Mouse (Mus musculus): ENCODE measurements at regions not wholly inside any gene's neighbourhood (a gene's known extent, or its start where the extent isn't known, plus 50 kb on each side); places are given as distances from the start of the nearest gene placed in this dataset.

DNA sequence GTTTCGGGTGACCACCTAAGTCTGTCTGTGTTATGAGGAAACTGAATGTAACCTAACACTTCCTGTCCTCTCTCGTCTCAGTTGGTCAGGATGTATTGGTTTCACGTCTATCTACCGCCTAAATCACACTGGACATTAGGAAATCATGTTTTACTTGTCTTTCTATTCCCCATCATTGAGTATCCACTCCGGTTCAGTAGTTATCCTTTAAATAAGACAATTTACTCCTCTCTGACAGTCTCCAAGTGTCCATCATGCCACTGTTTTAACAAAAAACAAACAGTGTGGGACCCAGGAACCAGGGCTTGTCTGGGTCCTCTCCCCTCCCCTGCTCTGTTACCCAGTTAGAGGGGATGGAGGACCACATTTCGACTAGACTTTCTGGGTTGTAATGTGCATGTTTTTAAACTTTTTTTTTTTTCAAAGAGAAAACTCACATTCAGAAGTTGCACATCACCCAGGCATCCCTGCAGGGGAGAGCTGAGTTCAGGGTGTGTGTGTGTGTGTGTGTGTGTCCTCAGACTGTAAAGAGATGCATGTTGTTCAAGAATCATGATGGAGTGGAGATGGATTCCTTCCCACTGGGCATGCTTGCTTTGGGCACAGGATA is 65.5 kb upstream of the Cpsf6 start:
- in situ Hi-C loops (cut with MboI; ENCODE audit: low pct_ligation_motif_present, low pct_unique_long_range_greater_than_20kb, low sequenced_read_pairs), result loop anchor here (25.0 kb wide), 1 partner anchor 183 kb away; no protein-coding TSS in a partner anchor

DNA sequence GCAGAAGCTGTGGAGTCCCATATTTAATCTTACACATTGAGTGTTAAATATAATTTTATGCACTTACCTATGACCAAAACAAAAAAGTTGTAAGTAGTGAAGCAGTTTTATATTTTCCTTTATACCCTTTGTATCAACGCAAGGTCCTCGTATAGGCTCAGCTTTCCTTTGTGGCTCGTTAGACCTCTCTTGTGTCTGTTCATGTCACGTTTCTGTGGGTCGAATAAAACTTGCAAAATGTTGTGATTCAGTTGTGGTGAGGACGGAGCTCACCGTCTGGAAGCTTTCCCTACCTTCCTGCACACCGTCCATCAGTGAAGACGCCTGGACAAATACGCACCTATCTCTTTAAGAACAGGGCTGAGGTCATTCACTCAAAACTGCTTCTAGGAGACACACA is 64.9 kb upstream of the Cpsf6 start:
- H3K4me1 ChIP-seq (ENCODE audit: control insufficient read depth in 1 of 2, insufficient read depth in 2 of 2), result peaks cover 0 to 4% of the 10 kb centered on the region in 2 experiments; a peak in 1 of 4 replicates
- in situ Hi-C loops (cut with MboI; ENCODE audit: low pct_ligation_motif_present, low pct_unique_long_range_greater_than_20kb, low sequenced_read_pairs) (loop anchor here (25.0 kb wide), 1 partner anchor 182 kb away; no protein-coding TSS in a partner anchor), dilution Hi-C loops (cut with MboI; ENCODE audit: extremely low pct_ligation_motif_present, extremely low pct_unique_long_range_greater_than_20kb, low sequenced_read_pairs) (no loop called here)
- no peak overlapping the region for H3K27ac ChIP-seq (ENCODE audit: insufficient read depth, low read depth)
- TF ChIP-seq NELFE (IDR thresholded peaks at IDR 0.05; ENCODE audit: low read depth, low read length), result no peak
- TF ChIP-seq MYC (IDR thresholded peaks at IDR 0.05; ENCODE audit: low read depth, low read length), result no peak
- no peak overlapping the region for H3K4me2 ChIP-seq (ENCODE audit: insufficient read depth, low read depth, poor library complexity, severe bottlenecking)
- no peaks in the 10 kb centered on the region for H3K27me3 ChIP-seq (replicated peaks)
- H3K36me3 ChIP-seq (replicated peaks in 1 of 2; ENCODE audit: control insufficient read depth in 1 of 2, insufficient read depth in 1 of 2, low read length in 1 of 2), result no peaks in the 10 kb centered on the region
- H3K4me3 ChIP-seq (replicated peaks in 1 of 3; ENCODE audit: low read depth in 2 of 3, low read length in 2 of 3, poor library complexity in 1 of 3), result no peak overlapping the region
- DNase-seq (ENCODE audit: extremely low read depth), result no peak
- H3K9ac ChIP-seq (ENCODE audit: insufficient read depth, low read depth), result no peak overlapping the region
- H3K9me3 ChIP-seq (replicated peaks; ENCODE audit: low read length), result peaks cover 7% of the 10 kb centered on the region
- no peaks in the 10 kb centered on the region for H3K79me2 ChIP-seq (replicated peaks; ENCODE audit: control insufficient read depth, extremely low read depth, insufficient read depth, poor library complexity, severe bottlenecking)

More for the DNA sequence above, 65.5 kb upstream of the Cpsf6 start:
- TF ChIP-seq JUN (IDR thresholded peaks at IDR 0.05; ENCODE audit: insufficient read depth, low read depth, low read length), result no peak
- TF ChIP-seq ELF1 (IDR thresholded peaks at IDR 0.05; ENCODE audit: low read depth, low read length), result no peak
- H3K27ac ChIP-seq (ENCODE audit: insufficient read depth, low read depth), result no peak overlapping the region
- no peak for DNase-seq (ENCODE audit: extremely low read depth)
- dilution Hi-C loops (cut with MboI; ENCODE audit: extremely low pct_ligation_motif_present, extremely low pct_unique_long_range_greater_than_20kb, low sequenced_read_pairs), result no loop called here
- no peaks in the 10 kb centered on the region for H3K36me3 ChIP-seq (replicated peaks in 1 of 2; ENCODE audit: control insufficient read depth in 1 of 2, insufficient read depth in 1 of 2, low read length in 1 of 2)
- H3K9me3 ChIP-seq (replicated peaks; ENCODE audit: low read length), result peaks cover 5% of the 10 kb centered on the region
- peaks cover 0 to 7% of the 10 kb centered on the region in 2 experiments; a peak in 1 of 4 replicates for H3K4me1 ChIP-seq (ENCODE audit: control insufficient read depth in 1 of 2, insufficient read depth in 2 of 2)
- no peaks in the 10 kb centered on the region for H3K27me3 ChIP-seq (replicated peaks)
- no peak overlapping the region for H3K4me3 ChIP-seq (replicated peaks in 1 of 3; ENCODE audit: low read depth in 2 of 3, low read length in 2 of 3, poor library complexity in 1 of 3)
- H3K4me2 ChIP-seq (ENCODE audit: insufficient read depth, low read depth, poor library complexity, severe bottlenecking), result no peak overlapping the region
- H3K9ac ChIP-seq (ENCODE audit: insufficient read depth, low read depth), result no peak overlapping the region
- H3K79me2 ChIP-seq (replicated peaks; ENCODE audit: control insufficient read depth, extremely low read depth, insufficient read depth, poor library complexity, severe bottlenecking), result no peaks in the 10 kb centered on the region

DNA sequence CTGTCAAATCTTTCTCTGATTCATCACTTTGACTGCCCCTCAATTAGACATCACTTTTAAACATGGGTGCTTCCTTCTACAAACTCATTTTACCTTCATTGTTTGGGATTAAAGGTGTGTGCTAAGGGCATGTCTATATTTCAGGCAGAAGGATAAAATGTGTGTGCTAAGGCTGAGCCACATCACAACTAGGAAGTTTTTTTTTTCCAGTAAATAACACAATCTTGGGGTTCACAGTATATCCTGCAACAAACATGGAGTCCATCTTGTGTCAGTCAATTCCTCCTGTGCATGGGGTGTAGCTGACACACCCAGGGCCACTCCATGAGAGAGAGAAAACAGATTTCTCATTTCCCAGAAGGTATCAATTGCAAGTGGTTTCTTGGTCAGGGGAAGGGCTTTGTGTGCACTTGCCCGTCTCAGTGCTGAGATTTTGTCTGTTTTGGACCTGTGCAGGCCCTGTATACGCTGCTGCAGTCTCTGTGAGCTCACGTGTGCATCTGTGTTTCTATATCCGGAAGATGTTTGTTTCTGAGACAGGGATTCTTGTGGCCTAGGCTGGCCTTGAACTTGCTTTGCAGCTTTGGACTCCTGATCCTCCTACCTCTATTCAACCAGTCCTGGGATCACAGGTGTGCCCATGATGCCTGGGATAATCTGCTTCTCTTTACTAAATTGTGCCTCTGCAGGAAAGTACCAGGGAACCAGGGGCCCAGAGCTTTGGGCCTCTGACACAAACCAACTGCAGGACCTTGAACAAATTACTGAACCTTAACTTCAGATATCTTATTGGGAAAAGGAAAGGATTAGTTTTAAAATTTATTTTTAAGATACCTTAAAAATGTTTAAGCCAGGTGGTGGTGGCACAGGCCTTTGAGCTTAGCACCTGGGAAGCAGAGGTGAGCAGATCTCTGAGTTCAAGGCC is 63.9 kb upstream of the Cpsf6 start:
- in situ Hi-C loops (cut with MboI; ENCODE audit: low pct_ligation_motif_present, low pct_unique_long_range_greater_than_20kb, low sequenced_read_pairs) (loop anchor here (25.0 kb wide), 1 partner anchor 181 kb away; no protein-coding TSS in a partner anchor), dilution Hi-C loops (cut with MboI; ENCODE audit: extremely low pct_ligation_motif_present, extremely low pct_unique_long_range_greater_than_20kb, low sequenced_read_pairs) (no loop called here)
- DNase-seq (ENCODE audit: extremely low read depth), result no peak
- Histone ChIP-seq H3K9ac (ENCODE audit: insufficient read depth, low read depth) (no peak overlapping the region), H3K9me3 (replicated peaks; ENCODE audit: low read length) (peaks cover 8% of the 10 kb centered on the region), H3K4me1 (ENCODE audit: control insufficient read depth in 1 of 2, insufficient read depth in 2 of 2) (no peaks in the 10 kb centered on the region), H3K79me2 (replicated peaks; ENCODE audit: control insufficient read depth, extremely low read depth, insufficient read depth, poor library complexity, severe bottlenecking) (no peaks in the 10 kb centered on the region), H3K4me2 (ENCODE audit: insufficient read depth, low read depth, poor library complexity, severe bottlenecking) (no peak overlapping the region), H3K27ac (ENCODE audit: insufficient read depth, low read depth) (no peak overlapping the region), H3K4me3 (replicated peaks in 1 of 3; ENCODE audit: low read depth in 2 of 3, low read length in 2 of 3, poor library complexity in 1 of 3) (no peak overlapping the region), H3K27me3 (replicated peaks) (no peaks in the 10 kb centered on the region), H3K36me3 (replicated peaks in 1 of 2; ENCODE audit: control insufficient read depth in 1 of 2, insufficient read depth in 1 of 2, low read length in 1 of 2) (no peaks in the 10 kb centered on the region)
- TF ChIP-seq SMC3 (IDR thresholded peaks at IDR 0.05; ENCODE audit: low read depth, low read length) (no peak), SIN3A (IDR thresholded peaks at IDR 0.05; ENCODE audit: low read length) (no peak), IRF4 (IDR thresholded peaks at IDR 0.05; ENCODE audit: low read depth, low read length) (no peak), MEF2A (IDR thresholded peaks at IDR 0.05; ENCODE audit: borderline replicate concordance, low read depth, low read length) (no peak), ZMIZ1 (IDR thresholded peaks at IDR 0.05; ENCODE audit: low read depth, low read length) (no peak), CHD2 (IDR thresholded peaks at IDR 0.05; ENCODE audit: low read length) (no peak), GABPA (IDR thresholded peaks at IDR 0.05; ENCODE audit: insufficient replicate concordance, low read depth, low read length) (no peak), POLR2AphosphoS2 (IDR thresholded peaks at IDR 0.05; ENCODE audit: low read depth, low read length) (no peak), JUN (IDR thresholded peaks at IDR 0.05; ENCODE audit: insufficient read depth, low read depth, low read length) (no peak), MAX (IDR thresholded peaks at IDR 0.05; ENCODE audit: low read length) (no peak), CHD1 (IDR thresholded peaks at IDR 0.05; ENCODE audit: low read depth, low read length) (no peak)

Data from CH12.LX (cell line).